Comparison of ENCODE assay signal across 12 mouse cellular contexts in the genomic region with DNA sequence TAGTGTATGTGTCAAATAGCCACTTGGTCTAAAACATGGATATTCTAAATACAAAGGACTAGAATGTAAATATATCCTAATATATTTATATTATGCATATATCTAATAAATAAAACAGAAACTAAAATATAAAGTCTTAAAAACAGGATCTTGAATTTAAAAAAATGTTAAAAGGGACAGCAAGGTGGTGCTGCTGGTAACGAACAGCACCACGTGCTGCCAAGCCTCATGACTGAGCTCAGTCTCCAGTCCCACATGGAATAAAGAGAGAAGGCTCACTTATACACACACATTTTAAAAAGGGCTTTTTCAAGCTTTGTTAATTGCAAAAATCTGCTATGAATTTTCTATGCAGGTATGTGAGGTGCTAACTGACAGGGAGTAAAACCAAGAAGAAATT. TPM values are rescaled to one million over a fixed set of nuclear protein-coding genes. Genes with fewer than 3 reads are reported as not detected.
DNase-seq lines count a peak whose midpoint lies in the region; ATAC-seq and TF ChIP-seq lines count a peak whose summit lies in the region.
"Had no signal": no experiment of that assay in that cellular context is flagged by ENCODE, and none has a peak within 500 bp of the region (broad histone marks: within the 10 kb centered on the region; RNA-seq: fewer than 3 reads in every experiment).

No protein-coding gene starts in this region.

- no peaks in the 10 kb centered on the region for H3K9me3 ChIP-seq in forebrain, embryonic 14.5 days (replicated peaks; ENCODE audit: control insufficient read depth, low read length)
- H3K9me3 ChIP-seq in forebrain, embryonic 16.5 days (ENCODE audit: control insufficient read depth, low read length), result no peaks in the 10 kb centered on the region
- H3K9me3 ChIP-seq in midbrain, embryonic 14.5 days (ENCODE audit: control insufficient read depth, low read length), result no peaks in the 10 kb centered on the region
- H3K9me3 ChIP-seq: neural tube, embryonic 12.5 days had no signal

- H3K4me1 ChIP-seq in forebrain, embryonic 14.5 days (ENCODE audit: control insufficient read depth, insufficient read depth, low read length), result peaks cover 13% of the 10 kb centered on the region
- H3K4me1 ChIP-seq in forebrain, embryonic 16.5 days (replicated peaks; ENCODE audit: control insufficient read depth, insufficient read depth, low read length), result peaks cover 14% of the 10 kb centered on the region
- peaks cover 22% of the 10 kb centered on the region for H3K4me1 ChIP-seq in midbrain, embryonic 14.5 days (ENCODE audit: control insufficient read depth, insufficient read depth, low read length)

- no peak overlapping the region for H3K4me3 ChIP-seq in forebrain, embryonic 14.5 days (ENCODE audit: low read depth, low read length)
- H3K4me3 ChIP-seq in forebrain, embryonic 16.5 days (replicated peaks; ENCODE audit: low read length), result no peak overlapping the region
- no peak overlapping the region for H3K4me3 ChIP-seq in left cerebral cortex, adult 2 months
- no peak overlapping the region for H3K4me3 ChIP-seq in midbrain, embryonic 14.5 days (replicated peaks; ENCODE audit: low read depth, low read length)

- H3K9ac ChIP-seq in forebrain, embryonic 14.5 days (ENCODE audit: low read length), result no peak overlapping the region
- H3K9ac ChIP-seq in forebrain, embryonic 16.5 days (replicated peaks; ENCODE audit: low read depth, low read length), result no peak overlapping the region
- no peak overlapping the region for H3K9ac ChIP-seq in midbrain, embryonic 14.5 days (replicated peaks; ENCODE audit: low read length)

- DNase-seq in forebrain, embryonic 14.5 days (ENCODE audit: low spot score), result peak; percentile 44
- no peak for DNase-seq in left cerebral cortex, adult 2 months (ENCODE audit: extremely low spot score in 1 of 2, low spot score in 2 of 2)
- DNase-seq in left cerebral cortex, adult 18-20 months (ENCODE audit: low spot score in 2 of 2), result no peak
- DNase-seq in brain, adult 2 months (ENCODE audit: low read depth, low spot score), result peak; percentile 27
- DNase-seq in midbrain, embryonic 14.5 days, result no peak
- no peak for DNase-seq in cerebellum, adult 9-10 months
- DNase-seq in frontal cortex, adult 2 months (ENCODE audit: extremely low spot score in 1 of 2, low spot score in 1 of 2), result no peak
- DNase-seq: cerebellum, adult 9-11 months; gastrocnemius, postnatal 10 days; lung, postnatal 4 days had no signal

- TF ChIP-seq CTCF in left cerebral cortex, adult 2 months (IDR thresholded peaks at IDR 0.05), result no peak; the same call in 1 of the 2 replicates

- peaks cover 23% of the 10 kb centered on the region for H3K36me3 ChIP-seq in forebrain, embryonic 14.5 days (ENCODE audit: control insufficient read depth, insufficient read depth, low read length)
- peaks cover 14% of the 10 kb centered on the region for H3K36me3 ChIP-seq in forebrain, embryonic 16.5 days (ENCODE audit: control insufficient read depth, insufficient read depth)
- peaks cover 21% of the 10 kb centered on the region for H3K36me3 ChIP-seq in midbrain, embryonic 14.5 days (ENCODE audit: control insufficient read depth, insufficient read depth, low read length)

- no peaks in the 10 kb centered on the region for H3K27me3 ChIP-seq in forebrain, embryonic 14.5 days (replicated peaks; ENCODE audit: control insufficient read depth, insufficient read depth, low read length)
- no peaks in the 10 kb centered on the region for H3K27me3 ChIP-seq in forebrain, embryonic 16.5 days (replicated peaks; ENCODE audit: control insufficient read depth, insufficient read depth, low read length)
- H3K27me3 ChIP-seq in midbrain, embryonic 14.5 days (ENCODE audit: control insufficient read depth, insufficient read depth, low read length), result no peaks in the 10 kb centered on the region
- H3K27me3 ChIP-seq: neural tube, embryonic 12.5 days had no signal

- no peak overlapping the region for H3K4me2 ChIP-seq in forebrain, embryonic 14.5 days (ENCODE audit: low read length)
- H3K4me2 ChIP-seq in forebrain, embryonic 16.5 days (ENCODE audit: low read length), result no peak overlapping the region
- H3K4me2 ChIP-seq in midbrain, embryonic 14.5 days (ENCODE audit: low read length), result no peak overlapping the region

- H3K27ac ChIP-seq in forebrain, embryonic 14.5 days (ENCODE audit: low read depth, low read length), result no peak overlapping the region
- H3K27ac ChIP-seq in forebrain, embryonic 16.5 days (ENCODE audit: low read length), result no peak overlapping the region
- peak overlapping the region; percentile 90; the same call in 1 of the 2 replicates for H3K27ac ChIP-seq in left cerebral cortex, adult 2 months
- H3K27ac ChIP-seq in midbrain, embryonic 14.5 days (replicated peaks; ENCODE audit: low read depth, low read length), result 0 out of 2 replicates have a peak overlapping the region, but pooled peaks have one; percentile 21
- H3K27ac ChIP-seq: neural tube, embryonic 12.5 days had no signal

- intact Hi-C loops in left cerebral cortex, adult 2 months (cut with DNase I), result loop anchor here (5.0 kb wide), 1 partner anchor 57 kb away; the partner anchor contains the start of gene Ctr9

- WGBS in forebrain, embryonic 14.5 days, result 72% methylated on average over 2 of the region's 2 CpGs
- 54% methylated on average over 2 of the region's 2 CpGs for WGBS in forebrain, embryonic 16.5 days
- WGBS in midbrain, embryonic 14.5 days, result 55% methylated on average over 2 of the region's 2 CpGs

- ATAC-seq in forebrain, embryonic 14.5 days, result no peak
- ATAC-seq in forebrain, embryonic 16.5 days, result no peak
- ATAC-seq in midbrain, embryonic 14.5 days (ENCODE audit: low FRiP score, low TSS enrichment), result no peak

RNA-seq across cellular contexts. Expression of gene Eif4g2, which starts 1.6 kb away (rescaled TPM):
- 1,462 and 1,469 TPM in 2 replicates for polyA plus RNA-seq in forebrain, embryonic 14.5 days (2014; fragmentation: Nextera tagmentation; extraction: Ambion mirVana)
- polyA plus RNA-seq in forebrain, embryonic 16.5 days (2015; fragmentation: Nextera tagmentation; extraction: Ambion mirVana), result 1,250 and 1,378 TPM in 2 replicates
- total RNA-seq in left cerebral cortex, adult 2 months (2021), result 100 to 1,000 TPM; 624 to 655 TPM
- 100 to 1,000 TPM; 615 to 634 TPM for total RNA-seq in left cerebral cortex, adult 18-20 months (2021)
- 906 and 1,582 TPM in 2 replicates for polyA plus RNA-seq in midbrain, embryonic 14.5 days (2014; fragmentation: Nextera tagmentation; extraction: Ambion mirVana)
- 272 and 330 TPM in 2 replicates for polyA plus RNA-seq in frontal cortex, adult 2 months (2012; rRNA removed)

RNA-seq across cellular contexts. Expression of gene Ctr9, which starts 55.7 kb away (rescaled TPM):
- polyA plus RNA-seq in forebrain, embryonic 14.5 days (2014; fragmentation: Nextera tagmentation; extraction: Ambion mirVana), result 62.0 and 71.0 TPM in 2 replicates
- polyA plus RNA-seq in forebrain, embryonic 16.5 days (2015; fragmentation: Nextera tagmentation; extraction: Ambion mirVana), result 87.0 and 93.8 TPM in 2 replicates
- total RNA-seq in left cerebral cortex, adult 2 months (2021), result 10 to 100 TPM; 40.7 to 44.8 TPM
- total RNA-seq in left cerebral cortex, adult 18-20 months (2021), result 10 to 100 TPM; 37.1 to 39.5 TPM
- polyA plus RNA-seq in midbrain, embryonic 14.5 days (2014; fragmentation: Nextera tagmentation; extraction: Ambion mirVana), result 59.4 and 90.4 TPM in 2 replicates
- 30.4 and 35.5 TPM in 2 replicates for polyA plus RNA-seq in frontal cortex, adult 2 months (2012; rRNA removed)

Comparison
In these comparisons a context has a peak if more than half of its experiments do, and no peak if none do; other contexts are left out.
1. DNase-seq: peak in forebrain, embryonic 14.5 days (single experiment) and brain, adult 2 months (single experiment); none in left cerebral cortex, adult 2 months (0 of 2), left cerebral cortex, adult 18-20 months (0 of 2), midbrain, embryonic 14.5 days (single experiment), cerebellum, adult 9-10 months (single experiment) and frontal cortex, adult 2 months (0 of 2).
2. H3K27ac ChIP-seq: peak in left cerebral cortex, adult 2 months (single experiment) and midbrain, embryonic 14.5 days (single experiment); none in forebrain, embryonic 14.5 days (single experiment) and forebrain, embryonic 16.5 days (single experiment).